Mouse (Mus musculus) splenic B cell, adult 2 months (primary cell): ENCODE measurements around the gene Clpb.

Source experiments
- DNase-seq: peaks from one replicate; pipeline ENCODE4 v3.0.0-alpha.2; 2011; ENCODE audit warnings: low read depth, low spot score
- H3K27me3 ChIP-seq: 2 replicates; pipeline ENCODE4 v1.6.1; 2012; ENCODE audit warnings: mild to moderate bottlenecking, low read length, moderate library complexity, mixed read lengths; ENCODE audit not compliant: control insufficient read depth, poor library complexity, insufficient read depth, severe bottlenecking
- H3K36me3 ChIP-seq: 2 replicates; pipeline ENCODE4 v1.6.1; 2012; ENCODE audit warnings: mild to moderate bottlenecking, low read length, moderate library complexity, mixed read lengths; ENCODE audit not compliant: control insufficient read depth, poor library complexity, insufficient read depth, severe bottlenecking

Gene Clpb

GRCm38 (mm10) chr7:101687144-101687543, 23.7 kb downstream of the Clpb start:
- no peak for DNase-seq
- no peaks in the 10 kb centered on the region for H3K27me3 ChIP-seq
- H3K36me3 ChIP-seq, result no peaks in the 10 kb centered on the region

DNA sequence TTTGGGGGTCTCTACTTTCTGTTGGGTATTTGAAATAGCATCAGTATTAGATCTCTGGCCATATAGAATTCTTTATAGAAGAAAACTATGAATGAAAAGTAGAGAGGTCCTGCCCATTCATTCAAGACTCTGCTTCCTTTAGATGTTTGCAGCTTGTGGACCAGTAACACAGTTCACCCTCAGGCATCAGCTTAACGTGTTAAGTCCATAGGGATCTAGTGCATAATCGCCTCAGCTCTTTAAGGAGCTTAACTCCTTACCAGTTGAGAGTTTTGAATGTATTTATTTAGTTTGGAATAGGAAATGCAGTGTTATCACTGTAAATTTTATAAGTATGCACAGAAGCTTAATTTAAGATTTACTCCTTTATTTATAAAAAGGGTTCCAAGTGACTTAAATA, 27.0 kb downstream of the Clpb start:
- H3K36me3 ChIP-seq, result no peaks in the 10 kb centered on the region; the same call in 1 of the 2 replicates
- no peaks in the 10 kb centered on the region for H3K27me3 ChIP-seq
- DNase-seq, result no peak

DNA sequence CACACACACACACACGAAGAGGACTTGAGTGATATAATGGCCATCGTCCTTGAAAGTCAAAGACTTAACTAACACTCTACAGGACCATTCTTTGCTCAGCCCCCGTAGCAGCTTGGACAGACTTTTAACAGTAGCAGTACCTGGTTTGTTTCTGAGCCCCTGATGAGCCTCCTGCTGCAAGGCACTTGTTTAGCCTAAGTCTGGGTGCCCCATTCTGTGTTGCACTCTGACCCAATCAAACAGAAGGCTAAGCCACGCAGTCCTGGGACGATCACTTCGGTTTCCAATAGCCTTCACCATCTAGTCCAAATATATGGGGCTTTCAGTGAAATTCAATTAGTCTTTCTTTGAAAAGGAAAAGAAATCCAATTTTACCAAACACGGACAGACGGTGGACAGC, 28.4 kb downstream of the Clpb start:
- no peaks in the 10 kb centered on the region; the same call in 1 of the 2 replicates for H3K36me3 ChIP-seq
- no peaks in the 10 kb centered on the region for H3K27me3 ChIP-seq
- DNase-seq, result no peak

GRCm38 (mm10) chr7:101692446-101692845, 29.0 kb downstream of the Clpb start:
- no peaks in the 10 kb centered on the region; the same call in 1 of the 2 replicates for H3K36me3 ChIP-seq
- DNase-seq, result no peak
- no peaks in the 10 kb centered on the region for H3K27me3 ChIP-seq

DNA sequence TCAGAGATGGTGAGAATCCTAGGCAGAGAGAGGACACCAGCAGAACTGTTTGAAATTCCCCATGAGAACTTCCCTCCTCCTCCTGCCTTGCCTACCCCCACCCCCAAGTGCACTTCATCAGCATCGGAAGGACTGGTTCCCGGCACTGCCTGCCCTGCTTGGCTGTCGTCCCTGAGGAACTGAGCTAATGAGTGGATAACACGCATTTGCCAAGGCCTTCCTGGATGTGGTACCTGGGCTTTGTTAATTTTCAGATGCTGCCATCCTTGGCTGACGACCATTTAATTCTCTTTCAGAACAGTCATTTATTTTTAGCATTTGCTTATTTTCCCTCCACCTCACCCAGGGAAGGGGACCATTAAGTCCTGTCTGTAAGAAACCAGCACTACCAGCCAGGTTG, 32.0 kb downstream of the Clpb start:
- no peak for DNase-seq
- Histone ChIP-seq H3K27me3 (no peaks in the 10 kb centered on the region), H3K36me3 (no peaks in the 10 kb centered on the region; the same call in 1 of the 2 replicates)

- Histone ChIP-seq H3K27me3 (no peaks in the 10 kb centered on the region), H3K36me3 (no peaks in the 10 kb centered on the region; the same call in 1 of the 2 replicates)
- no peak for DNase-seq
Observed at GRCm38 (mm10) chr7:101696931-101697723, 33.7 kb downstream of the Clpb start.

DNA sequence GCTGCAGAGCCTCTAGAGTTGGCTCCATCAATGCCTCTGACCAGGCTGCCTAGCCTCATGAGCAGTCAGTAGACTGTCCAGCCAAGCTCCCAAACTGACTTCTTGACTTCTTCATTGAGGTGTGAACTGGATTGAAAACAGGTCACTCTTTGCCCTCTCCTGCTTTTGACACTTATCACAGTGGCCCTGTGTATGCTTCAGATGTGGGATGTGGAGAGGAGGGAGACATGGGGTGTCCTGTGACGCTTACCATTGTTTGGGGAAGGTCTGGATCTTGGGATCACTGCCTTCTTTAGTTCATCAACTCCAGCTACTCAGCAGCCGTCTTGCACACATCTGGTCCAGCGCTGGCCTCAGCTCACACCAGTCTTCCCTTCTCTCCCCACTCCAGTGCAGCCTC, 36.9 kb downstream of the Clpb start:
- Histone ChIP-seq H3K36me3 (no peaks in the 10 kb centered on the region), H3K27me3 (no peaks in the 10 kb centered on the region)
- DNase-seq, result no peak

DNA sequence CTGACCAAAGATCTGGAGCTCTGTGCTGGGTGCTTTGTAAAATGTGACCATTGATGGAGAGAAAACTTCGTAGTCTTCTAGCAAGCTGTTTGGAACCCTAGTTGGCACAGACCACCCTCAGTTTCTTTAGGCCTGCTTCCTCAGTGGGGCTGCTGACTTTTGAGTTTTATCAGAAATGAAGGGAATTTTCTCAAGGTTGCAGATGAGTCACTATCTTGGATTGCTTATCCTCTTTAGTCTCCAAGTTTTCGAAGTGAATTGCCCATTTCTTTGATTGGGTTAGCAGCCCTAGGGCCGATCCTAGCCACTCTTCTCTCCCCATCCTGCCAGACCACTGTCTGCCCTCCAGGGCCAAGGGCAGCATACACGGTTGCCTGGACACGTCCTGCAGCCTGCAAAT, 39.3 kb downstream of the Clpb start:
- no peaks in the 10 kb centered on the region for H3K27me3 ChIP-seq
- no peak for DNase-seq
- H3K36me3 ChIP-seq, result no peaks in the 10 kb centered on the region

DNA sequence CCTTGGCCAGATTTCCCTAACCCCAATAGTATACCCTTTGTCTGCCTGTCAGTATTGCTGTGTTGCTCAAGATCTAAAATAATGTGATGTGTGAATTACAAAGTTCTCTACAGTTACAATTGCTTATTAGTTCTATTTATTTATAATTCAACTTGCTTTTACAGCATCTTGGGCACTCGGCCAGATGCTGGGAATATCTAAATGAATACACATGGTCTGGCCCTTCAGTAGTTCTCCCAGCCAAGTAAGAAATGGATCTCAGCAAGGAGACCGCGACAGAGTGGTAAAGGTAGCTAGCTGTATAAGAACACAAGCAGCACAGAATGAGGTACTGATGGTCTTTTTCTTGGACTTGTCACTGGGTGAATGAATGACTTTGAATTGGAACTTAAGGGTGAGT, 46.2 kb downstream of the Clpb start:
- Histone ChIP-seq H3K27me3 (no peaks in the 10 kb centered on the region), H3K36me3 (0 out of 2 replicates have a peak, but pooled peaks cover 2% of the 10 kb centered on the region)
- no peak for DNase-seq

GRCm38 (mm10) chr7:101710236-101710635, 46.8 kb downstream of the Clpb start:
- no peaks in the 10 kb centered on the region for H3K27me3 ChIP-seq
- 0 out of 2 replicates have a peak, but pooled peaks cover 2% of the 10 kb centered on the region for H3K36me3 ChIP-seq
- DNase-seq, result no peak

DNA sequence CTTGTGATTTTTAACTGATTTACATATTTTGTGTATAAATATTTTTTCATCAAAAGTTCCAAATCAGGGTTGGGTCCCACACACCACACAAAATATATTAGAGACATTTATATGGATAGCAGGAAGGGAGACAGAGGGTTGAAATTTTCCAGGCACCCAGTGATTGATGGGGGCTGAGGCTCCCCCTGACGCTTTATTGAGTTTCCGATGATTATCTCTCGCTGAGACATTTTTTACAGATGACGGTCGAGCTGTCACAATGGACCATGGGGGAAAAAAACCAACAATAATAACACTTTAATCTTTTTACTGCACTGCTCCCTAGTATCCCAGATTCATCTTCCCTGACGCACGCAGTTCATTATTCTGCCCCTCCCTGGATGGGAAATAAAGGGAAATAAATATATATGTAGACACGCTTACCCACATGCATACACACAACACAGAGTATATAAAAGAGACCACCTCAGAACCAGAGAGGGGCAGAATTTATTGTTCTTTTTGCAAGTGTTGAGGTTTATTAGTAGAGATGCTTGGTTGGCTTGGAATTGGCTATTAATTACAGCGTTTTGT, 50.5 kb downstream of the Clpb start:
- Histone ChIP-seq H3K27me3 (no peaks in the 10 kb centered on the region), H3K36me3 (0 out of 2 replicates have a peak, but pooled peaks cover 2% of the 10 kb centered on the region)
- no peak for DNase-seq

DNA sequence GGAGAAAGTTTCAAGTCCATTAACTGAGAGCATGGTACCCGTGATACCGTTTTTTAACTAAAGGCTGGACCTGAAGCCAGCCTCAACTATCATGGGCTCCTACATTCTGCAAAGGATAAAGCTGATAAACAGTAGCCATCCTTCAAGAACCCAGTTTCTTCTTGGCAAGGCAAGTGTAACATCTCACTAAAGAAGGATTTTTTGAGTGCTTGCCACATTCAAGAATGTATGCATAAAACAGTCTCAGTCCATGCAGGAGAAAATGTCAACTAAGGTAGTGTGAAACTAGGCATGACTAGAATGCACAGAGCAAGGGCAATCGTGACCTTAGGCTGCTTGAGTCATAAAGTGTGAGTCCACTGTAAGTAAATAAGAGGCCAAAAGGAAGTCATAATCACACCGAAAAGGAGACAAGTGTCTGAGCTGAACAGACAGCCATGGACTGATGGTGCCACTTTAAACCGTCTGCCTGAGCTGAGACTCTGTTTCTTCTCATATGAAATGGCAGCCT, 51.7 kb downstream of the Clpb start:
- no peak for DNase-seq
- Histone ChIP-seq H3K36me3 (0 out of 2 replicates have a peak, but pooled peaks cover 2% of the 10 kb centered on the region), H3K27me3 (no peaks in the 10 kb centered on the region)

DNA sequence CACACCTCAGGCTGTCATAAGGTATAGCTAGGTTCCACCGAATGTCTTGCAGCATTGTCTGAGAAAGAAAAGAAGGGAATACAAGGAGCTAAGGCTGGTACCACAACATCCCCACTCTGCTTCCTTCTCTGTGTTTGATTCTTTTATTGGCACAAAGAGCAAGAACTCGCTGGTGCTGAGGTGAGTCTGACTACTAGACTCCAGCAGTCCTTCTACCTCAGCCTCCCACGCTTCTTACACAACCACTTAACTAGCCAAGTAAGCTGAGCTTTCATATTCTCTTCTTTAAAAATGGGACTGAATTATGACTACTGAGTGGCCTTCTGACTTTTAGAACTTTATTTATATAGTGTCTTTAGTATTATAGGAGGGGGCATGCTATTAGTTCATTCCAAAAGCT, 56.9 kb downstream of the Clpb start:
- DNase-seq, result no peak
- H3K27me3 ChIP-seq, result no peaks in the 10 kb centered on the region
- no peaks in the 10 kb centered on the region for H3K36me3 ChIP-seq

- peak; percentile 28 for DNase-seq
- no peaks in the 10 kb centered on the region for H3K36me3 ChIP-seq
- H3K27me3 ChIP-seq, result no peaks in the 10 kb centered on the region
Observed at GRCm38 (mm10) chr7:101725081-101725480, 61.6 kb downstream of the Clpb start.

DNA sequence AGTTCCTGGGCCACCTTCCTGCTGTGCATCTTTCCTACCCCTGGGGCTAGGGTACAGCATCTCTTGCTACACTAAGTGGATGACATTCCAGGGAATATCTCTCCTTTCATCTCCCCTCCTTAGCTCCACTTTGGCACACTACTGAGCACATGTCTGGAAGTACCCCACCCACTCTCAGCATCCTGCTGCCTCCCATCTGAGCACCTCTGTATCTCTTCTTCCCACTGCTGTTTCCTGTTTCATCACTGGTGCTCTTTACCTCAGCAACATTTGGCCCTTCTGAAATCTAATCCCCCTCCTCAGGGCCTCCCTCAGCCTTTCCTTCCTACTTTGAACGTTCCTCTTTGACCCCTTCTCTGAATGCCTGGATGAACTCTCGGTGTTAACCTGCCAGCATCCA, 63.5 kb downstream of the Clpb start:
- DNase-seq, result no peak
- no peaks in the 10 kb centered on the region for H3K27me3 ChIP-seq
- H3K36me3 ChIP-seq, result no peaks in the 10 kb centered on the region
